Mouse (Mus musculus): ENCODE measurements around the gene 1700010I14Rik. TPM values are rescaled to one million over a fixed set of nuclear protein-coding genes. Genes with fewer than 3 reads are reported as not detected.
A peak's percentile ranks its signal among the peaks of the same experiment; 100 is the strongest.

1700010I14Rik gene
- polyA plus RNA-seq (2014; fragmentation: Nextera tagmentation; extraction: Ambion mirVana), result 1.6 and 2.2 TPM in 2 replicates

DNA sequence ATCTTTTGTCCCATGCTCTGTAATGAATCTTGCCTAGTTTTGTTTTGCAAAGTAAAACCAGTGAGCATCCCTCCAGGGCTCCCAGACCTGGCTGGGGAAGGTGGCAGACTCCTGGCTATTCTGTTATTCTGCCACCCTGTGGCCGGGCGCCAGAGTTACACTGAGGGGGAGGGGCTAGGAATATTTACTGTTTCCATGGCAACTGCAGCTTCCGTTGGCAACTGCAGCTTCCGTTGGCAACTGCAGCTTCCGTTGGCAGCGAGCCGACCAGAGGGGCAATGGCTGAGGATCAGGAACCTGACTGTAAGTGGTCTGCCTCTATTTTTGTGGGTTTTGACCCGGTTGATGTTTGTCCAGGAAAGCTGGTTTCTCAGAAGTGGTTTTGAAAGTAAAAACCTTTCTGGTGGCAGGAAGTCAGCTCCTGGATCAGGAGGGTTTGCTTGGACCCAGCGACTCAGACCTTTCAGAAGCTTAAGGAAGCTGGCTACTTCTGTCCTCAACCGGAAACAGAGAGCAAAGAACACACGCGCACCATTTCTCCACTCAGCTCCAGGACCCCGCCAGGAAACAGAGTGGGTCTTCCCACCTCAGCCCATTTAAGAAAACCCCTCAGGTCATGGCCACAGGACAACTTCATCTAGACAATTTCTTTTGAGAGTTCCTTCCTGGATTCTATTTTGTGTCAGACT is at the start of gene 1700010I14Rik:
Gene 1700010I14Rik (plus strand): TSS at position 215 of the 689 bp plus-strand sequence.
- Histone ChIP-seq H3K9me3 (replicated peaks; ENCODE audit: control insufficient read depth, low read length) (no peaks in the 10 kb centered on the region), H3K4me1 (ENCODE audit: control insufficient read depth, insufficient read depth, low read length) (no peaks in the 10 kb centered on the region), H3K27me3 (ENCODE audit: control insufficient read depth, insufficient read depth, low read length) (no peaks in the 10 kb centered on the region), H3K27ac (replicated peaks; ENCODE audit: low read depth, low read length) (no peak within 1 kb of the TSS), H3K36me3 (replicated peaks; ENCODE audit: control insufficient read depth, insufficient read depth, low read depth, low read length) (no peaks in the 10 kb centered on the region), H3K9ac (replicated peaks; ENCODE audit: low read length) (peak within 1 kb of the TSS; percentile 37; the same call in 1 of the 2 replicates), H3K4me2 (ENCODE audit: low read depth, low read length) (peak within 1 kb of the TSS; percentile 48), H3K4me3 (ENCODE audit: low read depth, low read length) (peak within 1 kb of the TSS; percentile 39)
- DNase-seq (ENCODE audit: low spot score), result peak; percentile 84
- ATAC-seq (replicated peaks; ENCODE audit: insufficient number of reproducible peaks, low FRiP score, low TSS enrichment, low read depth), result peak; percentile 80
- WGBS, result 5% methylated on average over 13 of the region's 13 CpGs

GRCm38 (mm10) chr17:8951588-8951987 is 36.5 kb upstream of the 1700010I14Rik start:
- no peak overlapping the region for H3K4me3 ChIP-seq (ENCODE audit: low read depth, low read length)
- ATAC-seq (replicated peaks; ENCODE audit: insufficient number of reproducible peaks, low FRiP score, low TSS enrichment, low read depth) (no peak), DNase-seq (ENCODE audit: low spot score) (peak; percentile 30)
- 58% methylated on average over 5 of the region's 5 CpGs for WGBS
- no peak overlapping the region for H3K4me2 ChIP-seq (ENCODE audit: low read depth, low read length)
- no peaks in the 10 kb centered on the region for H3K27me3 ChIP-seq (ENCODE audit: control insufficient read depth, insufficient read depth, low read length)
- no peak overlapping the region for H3K27ac ChIP-seq (replicated peaks; ENCODE audit: low read depth, low read length)
- H3K9me3 ChIP-seq (replicated peaks; ENCODE audit: control insufficient read depth, low read length), result no peaks in the 10 kb centered on the region
- no peaks in the 10 kb centered on the region for H3K4me1 ChIP-seq (ENCODE audit: control insufficient read depth, insufficient read depth, low read length)
- H3K36me3 ChIP-seq (replicated peaks; ENCODE audit: control insufficient read depth, insufficient read depth, low read depth, low read length), result no peaks in the 10 kb centered on the region
- no peak overlapping the region for H3K9ac ChIP-seq (replicated peaks; ENCODE audit: low read length)

DNA sequence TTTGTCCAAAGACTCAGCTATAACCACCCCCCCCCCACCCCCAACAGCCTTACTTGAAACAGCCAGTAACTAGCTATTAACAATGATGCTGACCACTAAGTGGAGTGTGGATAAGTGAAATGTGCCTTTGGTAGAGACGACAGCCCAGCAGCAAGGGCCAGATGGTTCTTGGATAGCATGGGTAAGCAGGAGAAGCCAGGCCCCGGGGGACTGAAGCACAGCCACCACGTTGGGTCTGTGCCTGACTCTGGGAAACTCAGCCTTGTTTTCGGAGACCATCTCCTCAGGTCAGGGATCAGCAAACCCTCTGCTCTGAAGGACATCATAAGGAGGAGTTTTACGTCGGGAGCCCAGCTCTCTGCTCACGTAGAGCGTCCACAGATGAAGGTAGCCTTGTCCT is 35.2 kb upstream of the 1700010I14Rik start:
- DNase-seq (ENCODE audit: low spot score), result no peak
- no peak overlapping the region for H3K4me3 ChIP-seq (ENCODE audit: low read depth, low read length)
- no peak overlapping the region for H3K9ac ChIP-seq (replicated peaks; ENCODE audit: low read length)
- H3K27ac ChIP-seq (replicated peaks; ENCODE audit: low read depth, low read length), result no peak overlapping the region
- H3K36me3 ChIP-seq (replicated peaks; ENCODE audit: control insufficient read depth, insufficient read depth, low read depth, low read length), result no peaks in the 10 kb centered on the region
- H3K4me2 ChIP-seq (ENCODE audit: low read depth, low read length), result no peak overlapping the region
- no peaks in the 10 kb centered on the region for H3K4me1 ChIP-seq (ENCODE audit: control insufficient read depth, insufficient read depth, low read length)
- no peak for ATAC-seq (replicated peaks; ENCODE audit: insufficient number of reproducible peaks, low FRiP score, low TSS enrichment, low read depth)
- WGBS, result 79% methylated on average over 8 of the region's 8 CpGs
- H3K9me3 ChIP-seq (replicated peaks; ENCODE audit: control insufficient read depth, low read length), result no peaks in the 10 kb centered on the region
- no peaks in the 10 kb centered on the region for H3K27me3 ChIP-seq (ENCODE audit: control insufficient read depth, insufficient read depth, low read length)

DNA sequence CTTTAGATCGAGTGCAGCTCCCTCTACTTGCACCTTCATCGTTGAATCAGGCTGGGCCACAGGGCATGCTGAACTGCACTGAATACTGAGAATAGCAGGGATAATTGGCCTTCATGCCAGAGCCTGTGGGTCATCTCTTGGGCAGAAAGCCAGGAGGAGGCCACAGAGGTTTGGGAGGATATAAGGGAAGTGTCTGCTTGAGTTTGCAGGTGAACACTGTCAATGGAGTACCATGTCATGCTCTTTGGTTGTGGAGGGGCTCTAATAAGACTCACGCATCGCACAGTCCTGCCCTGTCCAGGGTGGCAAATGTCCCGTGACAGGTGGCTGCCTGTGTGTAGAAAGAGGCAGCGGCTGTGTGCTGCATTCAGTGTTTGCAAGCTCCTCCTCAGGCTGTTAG is 30.0 kb upstream of the 1700010I14Rik start:
- Histone ChIP-seq H3K4me2 (ENCODE audit: low read depth, low read length) (no peak overlapping the region), H3K9me3 (replicated peaks; ENCODE audit: control insufficient read depth, low read length) (no peaks in the 10 kb centered on the region), H3K27me3 (ENCODE audit: control insufficient read depth, insufficient read depth, low read length) (no peaks in the 10 kb centered on the region), H3K9ac (replicated peaks; ENCODE audit: low read length) (no peak overlapping the region), H3K27ac (replicated peaks; ENCODE audit: low read depth, low read length) (no peak overlapping the region), H3K4me3 (ENCODE audit: low read depth, low read length) (no peak overlapping the region), H3K36me3 (replicated peaks; ENCODE audit: control insufficient read depth, insufficient read depth, low read depth, low read length) (no peaks in the 10 kb centered on the region), H3K4me1 (ENCODE audit: control insufficient read depth, insufficient read depth, low read length) (no peaks in the 10 kb centered on the region)
- WGBS, result 91% methylated on average over 6 of the region's 6 CpGs
- ATAC-seq (replicated peaks; ENCODE audit: insufficient number of reproducible peaks, low FRiP score, low TSS enrichment, low read depth) (no peak), DNase-seq (ENCODE audit: low spot score) (no peak)

DNA sequence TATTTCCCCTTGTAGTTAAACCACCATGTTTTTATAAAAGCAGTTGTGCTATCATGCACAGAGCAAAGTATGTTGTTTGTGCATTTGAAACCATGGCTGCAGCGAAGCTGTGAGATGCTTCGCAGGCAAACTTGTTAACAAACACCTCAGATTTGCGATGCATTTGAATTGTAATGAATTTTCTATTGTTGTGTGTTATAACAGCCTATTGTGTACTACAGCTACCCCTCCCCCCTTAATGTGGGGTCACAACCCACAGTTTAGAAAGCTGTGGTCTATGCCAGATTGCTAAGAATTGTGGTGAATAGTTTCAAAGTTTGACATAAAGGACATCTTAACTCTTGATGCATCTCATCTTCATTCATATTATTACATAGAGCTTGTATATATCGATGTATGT is 27.7 kb upstream of the 1700010I14Rik start:
- H3K4me1 ChIP-seq (ENCODE audit: control insufficient read depth, insufficient read depth, low read length), result no peaks in the 10 kb centered on the region
- no peak for ATAC-seq (replicated peaks; ENCODE audit: insufficient number of reproducible peaks, low FRiP score, low TSS enrichment, low read depth)
- H3K9ac ChIP-seq (replicated peaks; ENCODE audit: low read length), result no peak overlapping the region
- 92% methylated on average over 4 of the region's 4 CpGs for WGBS
- H3K4me2 ChIP-seq (ENCODE audit: low read depth, low read length), result no peak overlapping the region
- H3K36me3 ChIP-seq (replicated peaks; ENCODE audit: control insufficient read depth, insufficient read depth, low read depth, low read length), result no peaks in the 10 kb centered on the region
- no peak overlapping the region for H3K27ac ChIP-seq (replicated peaks; ENCODE audit: low read depth, low read length)
- no peak for DNase-seq (ENCODE audit: low spot score)
- H3K4me3 ChIP-seq (ENCODE audit: low read depth, low read length), result no peak overlapping the region
- H3K9me3 ChIP-seq (replicated peaks; ENCODE audit: control insufficient read depth, low read length), result no peaks in the 10 kb centered on the region
- no peaks in the 10 kb centered on the region for H3K27me3 ChIP-seq (ENCODE audit: control insufficient read depth, insufficient read depth, low read length)

GRCm38 (mm10) chr17:8961097-8961496 is 27.0 kb upstream of the 1700010I14Rik start:
- Histone ChIP-seq H3K27ac (replicated peaks; ENCODE audit: low read depth, low read length) (no peak overlapping the region), H3K4me3 (ENCODE audit: low read depth, low read length) (no peak overlapping the region), H3K4me2 (ENCODE audit: low read depth, low read length) (no peak overlapping the region), H3K27me3 (ENCODE audit: control insufficient read depth, insufficient read depth, low read length) (no peaks in the 10 kb centered on the region), H3K9me3 (replicated peaks; ENCODE audit: control insufficient read depth, low read length) (no peaks in the 10 kb centered on the region), H3K36me3 (replicated peaks; ENCODE audit: control insufficient read depth, insufficient read depth, low read depth, low read length) (no peaks in the 10 kb centered on the region), H3K4me1 (ENCODE audit: control insufficient read depth, insufficient read depth, low read length) (no peaks in the 10 kb centered on the region), H3K9ac (replicated peaks; ENCODE audit: low read length) (no peak overlapping the region)
- 85% methylated on average over 5 of the region's 5 CpGs for WGBS
- DNase-seq (ENCODE audit: low spot score), result no peak
- ATAC-seq (replicated peaks; ENCODE audit: insufficient number of reproducible peaks, low FRiP score, low TSS enrichment, low read depth), result 0 out of 2 replicates have a peak, but pooled peaks have one; percentile 39

DNA sequence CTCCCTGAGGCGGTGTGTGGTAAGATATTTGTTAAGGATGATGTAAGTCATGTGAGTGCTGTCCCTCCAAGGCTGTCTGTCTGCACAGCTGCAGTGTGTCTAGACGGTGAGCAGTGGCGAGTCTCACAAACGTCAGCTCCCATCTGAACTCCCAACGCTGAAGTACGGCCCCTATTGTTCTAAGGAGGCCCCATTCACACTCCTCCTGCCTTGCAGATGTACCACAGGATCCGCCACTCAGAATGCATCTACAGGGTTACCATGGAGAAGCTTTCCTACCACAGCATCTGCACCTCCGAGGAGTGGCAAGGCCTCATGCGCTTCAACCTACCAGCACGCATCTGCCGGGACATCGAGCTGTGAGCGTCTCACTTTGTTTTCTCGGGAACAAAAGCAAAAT is 26.5 kb upstream of the 1700010I14Rik start:
- WGBS, result 60% methylated on average over 14 of the region's 14 CpGs

DNA sequence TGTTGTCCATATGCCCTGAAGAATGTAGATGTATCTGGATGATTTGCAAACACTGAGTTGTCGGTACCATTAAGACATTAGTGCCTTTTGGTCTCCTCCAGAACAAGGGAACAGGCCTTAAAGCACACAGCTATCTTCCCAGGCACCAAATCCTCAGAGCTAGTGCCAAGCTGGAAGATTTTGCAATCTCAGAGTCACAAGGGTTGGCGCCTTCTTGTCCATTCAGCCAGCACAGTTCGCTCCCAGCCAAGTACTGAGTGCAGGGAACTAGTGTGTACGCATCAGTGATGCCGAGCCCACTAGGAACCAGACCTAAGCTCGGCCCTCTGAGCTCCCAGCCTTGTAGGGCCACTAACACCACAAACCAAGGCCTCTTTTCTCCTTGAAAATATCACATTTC is 23.0 kb upstream of the 1700010I14Rik start:
- no peak overlapping the region for H3K4me2 ChIP-seq (ENCODE audit: low read depth, low read length)
- H3K9ac ChIP-seq (replicated peaks; ENCODE audit: low read length), result no peak overlapping the region
- H3K4me1 ChIP-seq (ENCODE audit: control insufficient read depth, insufficient read depth, low read length), result no peaks in the 10 kb centered on the region
- no peaks in the 10 kb centered on the region for H3K27me3 ChIP-seq (ENCODE audit: control insufficient read depth, insufficient read depth, low read length)
- no peak overlapping the region for H3K4me3 ChIP-seq (ENCODE audit: low read depth, low read length)
- WGBS, result 87% methylated on average over 6 of the region's 6 CpGs
- no peaks in the 10 kb centered on the region for H3K9me3 ChIP-seq (replicated peaks; ENCODE audit: control insufficient read depth, low read length)
- H3K27ac ChIP-seq (replicated peaks; ENCODE audit: low read depth, low read length), result no peak overlapping the region
- ATAC-seq (replicated peaks; ENCODE audit: insufficient number of reproducible peaks, low FRiP score, low TSS enrichment, low read depth), result no peak
- no peak for DNase-seq (ENCODE audit: low spot score)
- no peaks in the 10 kb centered on the region for H3K36me3 ChIP-seq (replicated peaks; ENCODE audit: control insufficient read depth, insufficient read depth, low read depth, low read length)

More for the DNA sequence above, 26.5 kb upstream of the 1700010I14Rik start:
- ATAC-seq (replicated peaks; ENCODE audit: insufficient number of reproducible peaks, low FRiP score, low TSS enrichment, low read depth) (peak; percentile 59; the same call in 1 of the 2 replicates), DNase-seq (ENCODE audit: low spot score) (no peak)
- Histone ChIP-seq H3K4me2 (ENCODE audit: low read depth, low read length) (no peak overlapping the region), H3K9ac (replicated peaks; ENCODE audit: low read length) (no peak overlapping the region), H3K36me3 (replicated peaks; ENCODE audit: control insufficient read depth, insufficient read depth, low read depth, low read length) (no peaks in the 10 kb centered on the region), H3K4me3 (ENCODE audit: low read depth, low read length) (no peak overlapping the region), H3K4me1 (ENCODE audit: control insufficient read depth, insufficient read depth, low read length) (no peaks in the 10 kb centered on the region), H3K27me3 (ENCODE audit: control insufficient read depth, insufficient read depth, low read length) (no peaks in the 10 kb centered on the region), H3K9me3 (replicated peaks; ENCODE audit: control insufficient read depth, low read length) (no peaks in the 10 kb centered on the region), H3K27ac (replicated peaks; ENCODE audit: low read depth, low read length) (no peak overlapping the region)
